Mouse (Mus musculus) lung, postnatal 0 days (tissue): ENCODE measurements around the gene Fhl2.

ENCODE experiments used
- CTCF ChIP-seq: IDR thresholded peaks from 2 replicates; pipeline ENCODE4 v1.5.1; 2016; ENCODE audit warnings: antibody characterized with exemption, mild to moderate bottlenecking
- EP300 ChIP-seq: IDR thresholded peaks from 2 replicates; pipeline ENCODE4 v1.6.1; 2016; ENCODE audit warnings: antibody characterized with exemption, mild to moderate bottlenecking, control low read depth

GRCm38 (mm10) chr1:43192471-43192870, 4.3 kb downstream of the Fhl2 start:
- TF ChIP-seq CTCF (no peak), EP300 (no peak)
